Mouse (Mus musculus) CD4-positive helper T cell, adult 2 months (primary cell): Measurements from ENCODE around the gene Mthfd2.
"Not testable (repeated sequence)": the region's sequence is repeated elsewhere in the genome, so short reads cannot be mapped to it uniquely, and the experiment has no call there.

Experiments
- DNase-seq: peaks from one replicate; pipeline ENCODE4 v3.0.0-alpha.2; 2012; ENCODE audit warnings: low read depth, missing footprints, low spot score

Mthfd2 gene

DNA sequence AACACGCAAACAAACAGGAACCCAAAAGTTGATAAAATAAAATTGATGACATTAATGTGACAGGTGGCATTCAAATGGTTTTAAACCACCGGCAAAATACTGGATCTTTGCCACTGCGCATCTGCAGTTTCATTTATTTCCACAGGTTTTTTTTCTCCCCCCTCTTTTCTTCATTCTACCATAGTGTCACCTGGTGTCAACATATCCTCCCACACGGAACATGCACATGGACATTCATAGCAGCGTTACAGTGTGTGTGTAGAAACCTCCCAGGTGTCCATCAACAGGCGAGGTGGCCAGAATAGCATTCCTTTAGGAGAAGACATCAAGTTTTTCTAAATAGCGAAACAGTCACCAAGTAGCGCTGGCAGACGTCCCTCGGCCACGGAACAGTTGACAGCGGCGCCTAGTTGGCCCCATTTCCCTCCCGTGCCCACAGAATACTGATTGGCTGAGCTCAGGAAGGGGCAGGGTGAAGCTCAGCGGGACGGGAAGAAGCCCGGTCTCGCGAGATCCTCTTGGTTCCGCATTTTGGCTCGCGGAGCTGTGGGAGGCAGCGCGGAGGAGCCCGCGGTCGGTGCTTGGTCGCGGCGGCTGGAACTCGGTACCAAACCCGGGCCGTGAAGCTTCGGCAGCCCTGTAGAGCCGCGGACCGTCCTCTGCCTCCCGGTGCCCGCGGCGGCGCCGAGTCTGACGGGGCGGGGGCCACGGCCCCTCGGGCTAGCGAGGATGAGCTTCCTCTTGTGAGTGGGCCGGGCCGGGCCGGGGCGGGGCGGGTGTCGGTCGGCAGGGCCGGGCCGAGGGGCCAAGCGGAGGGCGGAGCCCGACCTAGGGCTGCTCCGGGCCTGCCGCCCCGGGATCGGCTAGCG lies at the start of gene Mthfd2, which contains the start of gene Mob1a:
Gene Mthfd2 (minus strand): TSS at position 384 of the 869 bp plus-strand sequence.
Gene Mob1a (plus strand): TSS at position 492 of the 869 bp plus-strand sequence.
- DNase-seq, result peak; percentile 96

DNA sequence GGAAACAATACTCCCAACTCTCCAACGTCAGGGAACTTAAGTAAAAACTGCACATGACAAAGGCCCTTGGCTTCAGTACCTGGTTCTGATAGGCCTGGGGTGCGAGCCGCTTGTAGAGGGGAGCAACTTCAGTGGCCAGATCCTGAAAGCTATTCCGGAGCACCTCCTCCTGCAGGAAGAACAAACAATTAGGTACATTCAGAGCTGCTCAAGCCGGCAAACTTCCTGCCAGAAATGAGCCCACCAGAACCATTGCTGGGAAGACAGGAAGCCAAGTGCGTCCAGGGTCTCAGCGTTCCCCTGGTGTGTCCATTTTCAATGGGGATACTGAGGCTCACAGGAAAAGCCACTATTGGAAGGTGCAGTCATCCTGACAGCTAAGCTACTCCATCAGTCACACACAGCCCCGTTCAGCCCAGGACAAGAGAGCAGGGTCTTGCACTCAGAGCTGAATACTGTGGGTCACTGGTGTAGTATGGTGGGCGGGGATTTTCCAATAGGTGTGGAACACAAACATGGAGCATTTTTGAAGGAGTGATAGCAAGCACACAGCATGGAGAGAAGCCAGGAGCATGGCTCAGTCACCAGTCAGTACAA lies 48.1 kb upstream of the Mthfd2 start:
- no peak for DNase-seq

DNA sequence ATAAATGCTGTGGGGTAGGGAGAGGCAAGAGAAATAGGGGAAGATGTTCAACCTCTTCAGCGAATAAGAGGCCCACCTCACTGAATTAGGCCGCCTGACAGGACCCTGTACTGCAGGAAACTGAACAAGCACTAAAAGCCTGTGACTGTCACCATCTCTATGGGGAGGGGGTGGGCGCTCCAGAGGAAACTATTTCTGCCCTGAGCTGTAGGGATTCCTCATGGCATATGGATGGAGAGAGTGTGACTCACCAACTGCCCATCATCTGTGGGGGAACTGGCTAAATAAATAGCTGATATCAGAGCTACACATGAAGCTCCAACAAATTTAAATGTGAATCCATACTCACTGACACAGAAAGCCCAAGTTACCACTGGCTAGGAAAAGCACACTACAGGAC lies 45.6 kb upstream of the Mthfd2 start:
- DNase-seq, result no peak

DNA sequence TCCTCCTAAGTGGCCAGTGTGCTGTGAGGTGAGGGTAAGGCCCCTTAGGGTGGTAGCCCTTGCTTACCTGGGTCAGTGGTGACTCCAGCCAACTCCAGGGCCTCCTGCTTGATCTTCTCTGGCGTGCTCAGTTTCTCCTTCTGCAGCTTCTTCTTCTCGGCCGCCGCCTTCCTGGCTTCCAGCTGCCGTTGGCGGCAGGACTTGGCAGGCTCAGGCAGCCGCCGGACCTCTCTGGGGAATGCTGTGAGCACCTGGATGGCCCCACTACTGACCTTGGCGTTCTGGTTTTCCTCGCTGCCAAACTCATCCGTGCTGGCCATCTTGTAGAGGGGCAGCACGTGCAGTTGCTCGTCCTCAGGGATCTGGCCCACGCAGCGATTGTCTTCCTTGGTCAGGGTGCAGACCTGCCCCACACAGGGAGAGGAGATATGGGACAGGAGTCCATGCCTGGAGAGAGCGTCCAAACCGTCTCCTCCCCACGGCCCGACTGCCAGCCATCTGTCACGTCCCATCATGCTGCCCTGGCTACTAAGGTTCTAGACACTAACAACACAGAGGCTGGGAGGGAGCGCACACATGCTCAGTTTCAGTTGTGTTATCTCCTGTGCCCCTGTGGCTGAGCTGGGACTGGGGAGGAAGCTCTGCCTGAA lies 44.7 kb upstream of the Mthfd2 start:
- no peak for DNase-seq

DNA sequence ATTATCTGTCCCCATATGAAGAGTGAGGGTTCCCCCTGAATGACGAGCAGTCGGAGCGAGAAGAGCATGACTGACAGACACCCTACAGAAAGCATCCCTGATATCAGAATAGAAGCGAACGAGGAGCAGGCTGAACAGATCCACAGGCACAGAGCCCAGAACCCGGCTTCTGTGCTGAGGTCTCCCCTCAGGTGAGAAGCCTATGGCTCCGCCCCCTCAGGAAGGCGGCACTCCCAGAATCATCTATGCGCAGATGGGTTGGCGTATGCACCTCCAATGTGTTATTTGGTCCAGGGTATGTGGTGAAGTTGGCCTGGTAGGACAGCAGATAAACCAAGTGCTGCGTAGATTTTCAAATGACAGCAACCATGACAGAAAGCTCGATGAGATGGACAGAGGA lies 37.4 kb upstream of the Mthfd2 start:
- DNase-seq, result no peak

DNA sequence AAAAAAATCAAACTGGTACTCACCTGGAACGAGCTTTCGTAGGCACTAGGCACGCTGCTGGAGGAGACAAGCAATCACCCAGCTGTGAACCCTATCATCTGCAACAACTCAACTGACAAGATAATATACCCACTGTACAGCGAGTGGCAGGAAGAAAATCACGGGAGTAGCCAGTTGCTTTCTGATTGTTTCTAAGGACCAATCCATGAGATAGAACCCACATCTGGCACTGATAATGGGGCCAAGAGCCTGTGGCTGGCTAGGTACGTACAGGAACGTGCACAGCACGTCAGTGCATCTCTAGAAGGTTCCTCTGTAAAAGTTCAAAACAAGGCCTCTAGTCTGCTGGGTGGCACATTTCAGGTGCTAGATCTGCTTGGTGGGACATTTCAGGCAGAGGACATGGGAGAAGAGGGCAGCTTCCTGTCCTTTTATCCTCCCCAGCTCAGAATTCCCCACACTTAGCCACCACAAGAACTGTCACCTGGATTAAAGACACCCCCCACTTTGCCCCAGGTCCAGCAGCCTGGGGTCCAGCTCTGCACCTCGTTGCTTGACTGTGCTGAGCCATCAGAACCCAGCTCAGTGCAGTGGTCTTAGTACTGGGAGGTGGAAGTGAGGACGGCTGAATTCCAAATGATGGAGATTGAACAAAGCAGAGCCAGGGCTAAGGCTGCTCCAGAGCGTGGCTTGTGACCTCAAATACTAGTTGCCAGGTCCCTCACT lies 36.0 kb upstream of the Mthfd2 start:
- no peak for DNase-seq

DNA sequence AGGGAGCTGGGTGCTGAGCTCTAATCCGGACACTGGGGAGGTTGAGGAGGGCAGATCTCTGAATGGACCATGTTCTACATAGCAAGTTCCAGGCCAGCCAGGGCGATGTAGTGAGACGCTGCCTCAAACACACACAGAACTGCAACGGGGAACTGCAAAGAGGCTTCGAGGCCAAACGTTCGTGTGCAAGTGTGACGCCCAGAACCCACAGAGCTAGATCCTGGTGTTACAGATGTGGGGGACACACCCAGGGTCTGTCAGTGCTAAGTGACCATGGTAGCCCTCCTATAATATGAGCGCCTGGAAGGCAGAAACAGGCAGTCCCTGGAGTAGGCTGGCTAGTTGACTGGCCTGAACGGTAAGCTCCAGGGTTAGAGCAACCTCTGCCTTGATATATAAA lies 31.7 kb upstream of the Mthfd2 start:
- no peak for DNase-seq

DNA sequence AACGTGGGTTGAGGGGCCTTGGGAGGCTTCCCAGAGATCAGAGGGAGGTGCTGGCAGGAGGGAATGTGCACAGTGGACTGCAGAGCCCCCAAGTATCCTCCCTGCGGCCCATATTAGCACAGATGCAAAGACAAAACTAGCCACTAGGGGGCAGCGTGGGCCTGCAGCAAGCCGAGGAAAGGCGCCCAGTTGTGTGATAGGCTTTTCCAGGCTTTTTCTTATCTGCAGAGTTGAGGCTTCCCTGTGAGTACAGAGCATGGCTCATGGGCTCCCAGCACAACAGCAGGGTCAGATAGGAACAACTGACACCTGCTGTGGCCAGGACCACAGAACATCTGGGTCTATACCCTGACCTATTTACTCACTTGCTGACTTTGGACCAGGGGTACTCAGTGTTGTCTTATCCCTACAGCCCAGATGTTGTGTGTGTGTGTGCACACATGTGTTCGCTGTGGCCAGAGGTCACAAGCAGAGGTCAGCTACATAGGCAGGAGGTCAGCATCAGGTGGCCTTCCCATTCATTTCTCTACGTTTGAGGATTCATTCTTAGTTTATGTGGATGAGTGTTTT lies 30.9 kb upstream of the Mthfd2 start:
- DNase-seq, result peak; percentile 74

DNA sequence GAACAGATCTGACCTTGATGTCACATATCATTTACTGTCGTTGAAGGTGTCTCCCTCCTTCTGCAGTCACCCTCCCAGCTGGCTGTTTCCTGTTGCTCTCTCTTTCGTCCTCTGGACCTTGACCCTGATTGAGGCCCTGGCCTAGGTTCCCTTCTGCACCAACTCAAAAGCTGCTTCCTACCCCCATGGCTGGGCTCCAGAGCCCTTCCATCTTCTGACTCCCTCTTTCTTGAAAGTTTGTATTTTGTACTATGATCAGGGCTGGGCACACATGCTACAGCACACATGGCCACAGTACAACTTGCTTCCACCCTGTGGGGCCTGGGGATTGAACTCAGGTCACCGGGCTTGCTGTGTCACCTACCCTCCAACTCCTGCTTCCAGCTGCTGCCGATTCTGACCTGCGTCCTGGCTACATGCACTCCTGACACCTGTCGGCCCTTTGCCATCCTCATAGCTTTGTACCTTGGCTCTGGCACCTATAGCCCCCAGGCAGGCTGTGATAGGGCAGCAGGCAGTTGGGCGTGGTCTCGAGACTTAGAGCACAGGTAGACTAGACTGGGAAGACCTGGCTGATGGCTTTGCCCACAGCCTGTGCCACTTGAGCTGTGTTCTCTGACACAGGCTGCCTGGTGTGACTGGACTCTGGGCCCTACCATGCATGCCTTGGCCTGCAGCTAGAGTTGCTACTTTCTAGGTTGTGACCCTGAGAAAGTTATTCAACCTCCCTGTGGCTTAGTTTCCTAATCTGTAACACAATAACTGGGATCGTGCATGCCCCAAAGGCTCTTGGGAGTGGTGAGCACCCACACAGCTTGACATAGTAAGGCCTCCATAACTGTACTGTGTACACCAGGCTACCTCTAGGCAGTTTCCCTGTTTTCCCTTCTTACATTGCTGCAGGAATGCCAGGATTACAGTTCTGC lies 29.4 kb upstream of the Mthfd2 start:
- no peak for DNase-seq

DNA sequence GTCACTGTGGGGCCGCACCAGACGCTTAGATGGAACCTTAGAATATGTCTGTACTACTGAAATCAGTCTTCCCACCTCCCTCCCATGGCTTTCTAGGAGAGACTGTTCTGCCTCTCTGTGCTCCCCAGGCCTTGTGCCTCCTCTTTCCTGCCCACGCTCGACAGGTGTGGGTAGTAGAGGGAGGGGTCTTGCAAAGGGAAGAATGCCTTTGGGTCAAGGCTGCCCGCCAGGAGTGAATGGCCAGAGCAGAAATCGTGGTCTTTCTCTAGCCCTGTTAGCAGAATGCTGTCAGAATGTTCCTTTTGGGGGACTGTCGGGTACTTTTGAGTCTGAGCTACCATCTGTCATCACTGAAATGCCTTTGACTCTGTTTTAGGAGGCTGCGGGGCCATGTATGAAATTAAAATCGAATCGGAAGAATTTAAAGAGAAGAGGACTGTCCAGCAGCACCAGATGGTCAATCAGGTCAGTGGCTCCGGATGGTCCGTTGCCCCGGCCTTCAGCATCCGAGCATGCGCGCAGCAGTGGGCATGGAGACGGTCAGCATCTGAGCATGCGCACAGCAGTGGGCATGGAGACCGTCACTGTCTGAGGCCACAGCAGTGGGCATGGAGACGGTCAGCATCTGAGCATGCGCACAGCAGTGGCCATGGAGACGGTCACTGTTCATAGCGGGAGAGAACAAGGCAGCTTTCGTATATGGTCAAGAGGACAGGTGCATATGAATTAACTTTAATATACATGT lies 27.1 kb upstream of the Mthfd2 start:
- no peak for DNase-seq

DNA sequence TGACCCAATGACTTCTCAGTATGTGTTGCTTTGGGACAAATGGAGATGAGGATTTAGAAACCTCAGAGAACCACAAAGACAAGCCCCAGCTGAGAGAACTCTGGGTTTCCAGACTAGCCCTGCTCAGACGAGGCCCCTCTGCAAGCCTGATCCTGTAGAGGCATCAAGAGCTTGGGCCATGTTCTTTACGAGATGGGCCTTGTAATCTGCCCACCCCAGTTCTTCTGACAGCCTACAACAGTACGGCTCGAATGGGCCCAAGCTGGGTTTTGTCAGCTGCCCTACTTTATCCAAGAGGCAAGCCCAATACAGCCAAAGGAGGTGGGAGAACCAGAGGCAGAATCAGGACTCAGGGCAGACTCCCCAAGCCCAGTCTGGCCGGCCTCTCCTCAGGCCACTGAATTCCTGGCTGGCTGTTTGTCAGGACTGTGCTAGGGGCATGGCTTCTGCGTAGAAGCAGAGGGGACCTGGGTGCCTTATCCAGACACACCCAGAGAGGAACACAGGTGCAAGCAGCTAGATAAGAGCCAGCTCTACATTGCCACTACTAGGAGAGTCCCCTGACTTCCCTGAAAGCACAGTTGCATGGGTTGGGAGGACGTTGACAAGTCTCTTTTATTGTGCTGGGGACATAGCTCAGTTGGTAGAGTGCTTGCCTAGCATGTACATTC lies 25.9 kb upstream of the Mthfd2 start:
- no peak for DNase-seq

DNA sequence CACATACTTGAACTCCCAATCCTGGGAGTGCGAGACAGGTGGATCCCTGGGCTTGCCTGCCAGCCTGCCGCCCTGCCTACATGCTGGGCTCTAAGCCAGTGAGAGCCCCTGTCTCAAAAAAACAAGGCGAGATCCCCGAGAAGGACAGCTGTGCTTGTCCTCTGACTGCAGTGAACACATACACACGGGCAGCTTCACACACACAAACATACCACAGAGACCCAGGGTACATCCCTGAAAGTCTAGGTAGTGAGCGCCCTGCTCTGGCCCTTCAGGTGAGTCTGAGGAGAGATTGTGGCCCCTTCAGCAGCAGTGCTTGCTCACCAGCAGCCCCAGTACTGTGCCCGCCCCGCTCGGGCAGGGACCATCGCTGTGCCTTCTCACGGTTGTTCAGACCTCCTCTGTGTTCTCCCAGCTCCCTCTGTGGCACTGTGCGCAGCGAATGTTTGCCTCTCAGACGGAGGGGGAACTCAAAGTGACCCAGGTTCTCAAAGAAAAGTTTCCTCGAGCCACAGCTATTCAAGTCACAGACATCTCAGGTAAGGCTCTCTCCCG lies 25.2 kb upstream of the Mthfd2 start:
- DNase-seq, result no peak

DNA sequence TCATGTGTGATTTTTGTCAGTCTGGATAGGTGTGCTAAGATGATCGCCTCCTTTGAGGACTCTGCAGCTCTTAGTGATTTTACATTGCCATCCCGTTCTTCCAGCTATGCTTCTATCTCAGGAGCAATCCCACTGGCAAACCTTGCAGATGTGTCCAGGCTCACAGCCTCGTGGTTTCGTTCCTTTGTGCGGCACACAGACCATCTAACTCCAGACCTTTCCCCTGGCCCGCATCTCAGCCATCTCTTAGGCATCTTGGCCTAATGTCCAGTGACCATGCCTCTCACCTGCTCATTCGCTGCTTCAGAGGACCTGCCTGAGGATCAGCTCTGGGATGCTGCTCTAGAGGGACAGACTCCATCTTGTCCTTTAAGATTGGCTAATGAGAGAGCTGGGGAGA lies 24.5 kb upstream of the Mthfd2 start:
- DNase-seq, result no peak

DNA sequence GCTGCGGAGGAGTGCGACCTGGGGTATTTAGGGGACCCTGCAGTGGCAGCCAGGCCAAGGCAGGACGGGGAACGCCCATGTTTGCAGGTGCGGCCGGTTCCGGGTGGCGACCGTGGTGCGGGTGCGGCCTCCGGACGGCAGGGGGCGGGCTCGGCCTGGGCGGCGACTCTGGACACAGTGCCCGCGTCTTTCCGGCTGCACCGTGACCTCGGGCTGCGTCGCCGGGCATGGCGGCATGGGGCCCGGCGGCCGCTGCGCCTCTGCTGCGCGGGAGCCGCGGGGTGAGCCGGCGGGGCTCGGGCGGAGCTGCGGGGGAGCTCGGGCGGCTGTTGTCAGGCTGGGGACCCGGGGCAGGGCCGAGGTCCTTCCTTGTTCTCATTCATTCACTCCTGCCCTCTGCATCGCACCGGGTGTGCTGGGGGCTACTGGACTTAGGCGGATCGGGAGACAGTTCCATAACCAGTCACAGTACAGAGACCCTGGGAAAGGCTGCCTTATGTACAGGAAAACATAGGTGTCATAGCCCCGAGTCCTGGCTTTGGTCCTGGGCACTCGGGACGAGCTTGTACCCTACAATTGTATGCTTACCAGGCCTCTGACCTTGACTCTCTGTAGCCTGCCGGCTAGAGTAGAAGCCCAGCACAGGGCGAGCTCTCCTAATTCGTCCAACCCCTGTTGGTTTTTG lies 23.7 kb upstream of the Mthfd2 start:
- peak; percentile 86 for DNase-seq

DNA sequence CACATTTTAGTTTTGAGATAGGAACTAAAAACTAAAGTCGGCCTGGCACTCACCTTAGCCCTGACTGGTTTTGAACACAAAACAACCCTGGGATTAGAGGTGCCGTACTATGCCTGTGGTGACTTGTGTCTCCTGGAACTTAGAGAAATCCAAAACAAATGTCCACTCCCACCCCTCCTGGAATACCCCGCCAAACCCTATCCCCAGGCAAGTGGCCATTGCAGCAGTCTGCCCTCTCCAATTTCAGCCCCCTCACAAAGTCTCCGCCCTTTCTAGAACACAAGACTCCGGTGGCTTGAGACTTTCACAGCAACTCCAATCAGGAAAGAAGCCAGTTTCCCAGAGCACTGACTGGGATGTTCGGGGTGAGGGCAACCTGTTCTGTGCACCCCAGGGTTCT lies 23.2 kb upstream of the Mthfd2 start, which contains the start of gene Bola3:
Gene Bola3 (plus strand): TSS at position 275 of the 400 bp plus-strand sequence.
- DNase-seq, result no peak

DNA sequence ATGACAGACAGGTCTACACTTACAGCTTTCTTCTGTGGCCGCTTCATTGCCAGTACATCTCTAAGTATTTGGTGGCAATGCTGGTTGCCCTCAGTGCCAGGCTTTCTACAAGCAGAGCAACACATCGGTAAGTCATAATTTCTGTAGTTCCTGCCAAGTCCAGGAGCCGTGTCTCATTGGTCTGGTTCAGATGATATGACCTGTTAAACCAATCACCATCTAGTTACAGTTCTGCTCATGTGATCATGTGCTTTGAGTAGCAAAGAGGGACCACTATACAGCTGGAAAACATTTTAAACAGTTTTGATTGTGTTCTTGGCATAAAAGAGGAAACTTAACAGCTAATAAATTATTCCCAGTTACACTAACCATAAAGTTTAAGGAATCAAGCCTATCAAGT lies 22.2 kb upstream of the Mthfd2 start:
- DNase-seq, result no peak

DNA sequence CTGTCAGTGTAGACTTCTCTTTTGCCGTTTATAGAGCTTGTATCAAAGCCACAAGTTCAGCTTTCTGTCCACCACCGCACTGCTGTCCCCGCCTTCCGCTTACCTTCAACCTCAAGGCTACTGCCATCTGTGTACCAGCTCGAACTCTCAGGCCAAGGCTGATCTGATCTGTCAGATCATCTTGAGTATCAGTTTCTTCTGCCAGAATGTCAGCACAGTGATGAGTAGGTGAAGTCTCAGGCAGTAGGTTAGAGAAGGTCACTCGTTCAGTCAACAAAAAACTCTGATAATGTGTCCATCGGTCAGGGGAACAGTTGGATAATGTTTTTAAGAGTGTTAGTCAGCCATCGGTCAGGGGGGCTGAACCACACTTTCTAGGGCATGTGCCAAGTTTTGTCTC lies 19.6 kb upstream of the Mthfd2 start:
- DNase-seq, result not testable (repeated sequence)

DNA sequence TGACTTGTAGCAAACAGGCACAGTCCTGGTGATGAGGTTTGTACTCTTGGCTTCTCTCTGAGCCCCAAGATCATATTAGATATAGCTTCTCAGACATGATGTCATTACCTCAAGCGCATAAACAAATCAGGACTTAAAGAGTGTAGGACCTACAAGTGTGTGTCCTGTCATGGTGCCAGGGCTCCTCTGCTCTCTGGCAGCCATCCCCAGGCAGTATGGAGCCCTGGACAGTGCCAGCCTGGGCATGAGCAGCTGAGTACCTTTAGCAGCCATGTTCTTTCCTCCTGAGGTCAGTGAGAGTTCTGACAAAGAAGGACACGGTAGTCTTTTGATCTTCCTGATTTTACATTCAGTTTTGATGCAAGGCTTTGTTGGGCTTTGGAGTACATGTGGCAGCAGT lies 17.2 kb upstream of the Mthfd2 start:
- no peak for DNase-seq
